Mouse (Mus musculus): ENCODE results near the gene Vmn2r116. TPM values are rescaled to one million over a fixed set of nuclear protein-coding genes. Genes with fewer than 3 reads are reported as not detected.

Vmn2r116 gene
- polyA plus RNA-seq (2014; fragmentation: Illumina TruSeq; extraction: RNeasy Lipid Tissue Mini Kit (QIAGEN cat#74804); ENCODE audit: low replicate concordance) = not detected

GRCm38 (mm10) chr17:23384304-23384703 lies at the start of gene Vmn2r116:
TSS of gene Vmn2r116 (plus strand) at chr17:23384604.

GRCm38 (mm10) chr17:23343441-23343840 lies 41.0 kb upstream of the Vmn2r116 start, which contains the start of gene Vmn2r115:
TSS of gene Vmn2r115 (plus strand) at chr17:23343741.

Other genes with a start within 250 kb of the Vmn2r116 start
- 17.7 TPM for gene Zfp40, start 191.4 kb upstream of the Vmn2r116 start, polyA plus RNA-seq (2014; fragmentation: Illumina TruSeq; extraction: RNeasy Lipid Tissue Mini Kit (QIAGEN cat#74804); ENCODE audit: low replicate concordance)
- gene Vmn2r114, start 72.1 kb upstream of the Vmn2r116 start, polyA plus RNA-seq (2014; fragmentation: Illumina TruSeq; extraction: RNeasy Lipid Tissue Mini Kit (QIAGEN cat#74804); ENCODE audit: low replicate concordance) = not detected
- gene Vmn2r115, start 40.9 kb upstream of the Vmn2r116 start, polyA plus RNA-seq (2014; fragmentation: Illumina TruSeq; extraction: RNeasy Lipid Tissue Mini Kit (QIAGEN cat#74804); ENCODE audit: low replicate concordance) = not detected
- not detected for gene Vmn2r117, start 95.1 kb downstream of the Vmn2r116 start, polyA plus RNA-seq (2014; fragmentation: Illumina TruSeq; extraction: RNeasy Lipid Tissue Mini Kit (QIAGEN cat#74804); ENCODE audit: low replicate concordance)
- gene Zfp213, start 179.6 kb downstream of the Vmn2r116 start, polyA plus RNA-seq (2014; fragmentation: Illumina TruSeq; extraction: RNeasy Lipid Tissue Mini Kit (QIAGEN cat#74804); ENCODE audit: low replicate concordance) = 0.33 TPM
- not detected for gene Zfp13, start 214.9 kb downstream of the Vmn2r116 start, polyA plus RNA-seq (2014; fragmentation: Illumina TruSeq; extraction: RNeasy Lipid Tissue Mini Kit (QIAGEN cat#74804); ENCODE audit: low replicate concordance)
- gene Zscan10, start 216.3 kb downstream of the Vmn2r116 start, polyA plus RNA-seq (2014; fragmentation: Illumina TruSeq; extraction: RNeasy Lipid Tissue Mini Kit (QIAGEN cat#74804); ENCODE audit: low replicate concordance) = not detected

All from small intestine, adult 10 weeks (tissue).